Mouse (Mus musculus): ENCODE measurements around the gene Cd63.
A peak's percentile ranks its signal among the peaks of the same experiment; 100 is the strongest.

The Cd63 gene

GRCm38 (mm10) chr10:128908778-128909448, 8.1 kb downstream of the Cd63 start:
- no peak for DNase-seq

GRCm38 (mm10) chr10:128909567-128910028, 8.8 kb downstream of the Cd63 start:
- no peak for DNase-seq

GRCm38 (mm10) chr10:128910066-128910841, 9.5 kb downstream of the Cd63 start:
- DNase-seq, result no peak

- no peak for DNase-seq
Measured at GRCm38 (mm10) chr10:128911430-128911829, 10.6 kb downstream of the Cd63 start.

GRCm38 (mm10) chr10:128912268-128912667, 11.5 kb downstream of the Cd63 start:
- no peak for DNase-seq

- no peak for DNase-seq
Measured at GRCm38 (mm10) chr10:128912791-128913190, 12.0 kb downstream of the Cd63 start.

GRCm38 (mm10) chr10:128913219-128913618, 12.4 kb downstream of the Cd63 start:
- DNase-seq, result peak; percentile 57 to 83

- no peak for DNase-seq
Measured at GRCm38 (mm10) chr10:128913696-128914095, 12.9 kb downstream of the Cd63 start.

- DNase-seq, result no peak
Measured at GRCm38 (mm10) chr10:128915550-128915949, 14.8 kb downstream of the Cd63 start.

- DNase-seq, result no peak
Measured at GRCm38 (mm10) chr10:128916665-128917064, 15.9 kb downstream of the Cd63 start.

GRCm38 (mm10) chr10:128917400-128917799, 16.6 kb downstream of the Cd63 start:
- no peak for DNase-seq

GRCm38 (mm10) chr10:128918246-128918645, 17.5 kb downstream of the Cd63 start:
- DNase-seq, result no peak

- no peak for DNase-seq
Measured at GRCm38 (mm10) chr10:128919203-128919631, 18.4 kb downstream of the Cd63 start.

GRCm38 (mm10) chr10:128919966-128920365, 19.2 kb downstream of the Cd63 start:
- DNase-seq, result no peak

- no peak for DNase-seq
Measured at GRCm38 (mm10) chr10:128920736-128921161, 20.0 kb downstream of the Cd63 start.

- DNase-seq, result no peak
Measured at GRCm38 (mm10) chr10:128921251-128921650, 20.5 kb downstream of the Cd63 start.

GRCm38 (mm10) chr10:128921883-128922821, 21.4 kb downstream of the Cd63 start:
- no peak for DNase-seq

- DNase-seq, result no peak
Measured at GRCm38 (mm10) chr10:128922822-128923012, 21.9 kb downstream of the Cd63 start, which contains the start of gene Rdh5. TSS of gene Rdh5 (minus strand) at chr10:128922888.

GRCm38 (mm10) chr10:128923013-128923691, 22.4 kb downstream of the Cd63 start:
- DNase-seq, result peak; percentile 85 to 91

- DNase-seq, result no peak
Measured at GRCm38 (mm10) chr10:128923935-128924334, 23.1 kb downstream of the Cd63 start, which contains the start of gene Bloc1s1. TSS of gene Bloc1s1 (minus strand) at chr10:128924035.

GRCm38 (mm10) chr10:128928356-128928755, 27.6 kb downstream of the Cd63 start:
- DNase-seq, result no peak

- DNase-seq, result no peak
Measured at GRCm38 (mm10) chr10:128929638-128930378, 29.0 kb downstream of the Cd63 start.
